Mouse (Mus musculus): ENCODE data around the gene Ezr.
"Not testable (repeated sequence)": the region's sequence is repeated elsewhere in the genome, so short reads cannot be mapped to it uniquely, and the experiment has no call there.

DNA sequence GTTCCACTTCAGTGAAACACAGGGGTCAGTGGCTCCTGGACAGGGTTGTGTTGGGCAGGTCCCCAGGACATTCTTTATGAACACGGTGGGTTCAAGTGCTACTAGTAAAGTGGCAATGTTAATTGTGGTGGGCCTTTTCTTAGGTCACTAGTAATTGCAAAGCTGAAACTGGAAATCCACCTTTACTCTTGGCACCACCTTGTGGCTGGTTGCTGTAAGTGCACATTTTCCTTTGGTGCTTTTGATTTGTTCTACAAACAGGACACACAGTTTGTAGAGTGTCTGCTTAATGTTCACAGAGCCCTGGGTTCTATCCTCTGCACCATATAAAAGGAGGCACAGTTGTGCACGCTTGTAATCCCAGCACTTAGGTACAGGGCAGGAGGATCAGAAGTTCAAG, 91.0 kb downstream of the Ezr start:
- peak; percentile 35; the same call in 1 of the 2 replicates for TF ChIP-seq CTCF (IDR thresholded peaks at IDR 0.05; ENCODE audit: insufficient read depth, low read length)
- not testable (repeated sequence) for TF ChIP-seq POLR2A (IDR thresholded peaks at IDR 0.05; ENCODE audit: borderline replicate concordance, extremely low read depth, low read depth, low read length)

All from lung, adult 2 months (tissue).